Mouse (Mus musculus): Measurements from ENCODE around the gene M1ap. TPM values are rescaled to one million over a fixed set of nuclear protein-coding genes. Genes with fewer than 3 reads are reported as not detected.

M1ap gene
- polyA plus RNA-seq (2015; fragmentation: Nextera tagmentation; extraction: Ambion mirVana) = 0.84 and 1.2 TPM in 2 replicates

- H3K4me1 ChIP-seq = no peaks in the 10 kb centered on the region
- no peaks in the 10 kb centered on the region; the same call in 1 of the 2 replicates for H3K9me3 ChIP-seq
- no peaks in the 10 kb centered on the region for H3K27me3 ChIP-seq (replicated peaks)
- 71% methylated on average over 14 of the region's 14 CpGs for WGBS
- no peak for ATAC-seq (ENCODE audit: insufficient read depth, low FRiP score, low read depth)
- H3K4me3 ChIP-seq (replicated peaks) = no peak within 1 kb of the TSS
- no peak within 1 kb of the TSS for H3K9ac ChIP-seq
- no peaks in the 10 kb centered on the region for H3K36me3 ChIP-seq
- H3K27ac ChIP-seq = no peak within 1 kb of the TSS
- H3K4me2 ChIP-seq = no peak within 1 kb of the TSS
Observed at GRCm38 (mm10) chr6:82946651-82947050, at the start of gene M1ap. Gene M1ap, plus strand, starts transcription at chr6:82946902.

GRCm38 (mm10) chr6:82897311-82897710 lies 49.4 kb upstream of the M1ap start:
- Histone ChIP-seq H3K27me3 (replicated peaks) (no peaks in the 10 kb centered on the region), H3K4me2 (no peak overlapping the region), H3K9me3 (no peaks in the 10 kb centered on the region), H3K27ac (no peak overlapping the region), H3K9ac (no peak overlapping the region), H3K4me1 (0 out of 2 replicates have a peak, but pooled peaks cover 9% of the 10 kb centered on the region), H3K36me3 (no peaks in the 10 kb centered on the region), H3K4me3 (replicated peaks) (no peak overlapping the region)
- ATAC-seq (ENCODE audit: insufficient read depth, low FRiP score, low read depth) = no peak
- WGBS = 52% methylated on average over 3 of the region's 3 CpGs

- 0 out of 2 replicates have a peak, but pooled peaks have one; percentile 7 for ATAC-seq (ENCODE audit: insufficient read depth, low FRiP score, low read depth)
- H3K4me3 ChIP-seq (replicated peaks) = no peak overlapping the region
- peak overlapping the region; percentile 55 for H3K27ac ChIP-seq
- no peaks in the 10 kb centered on the region for H3K36me3 ChIP-seq
- H3K4me2 ChIP-seq = no peak overlapping the region
- no peaks in the 10 kb centered on the region for H3K9me3 ChIP-seq
- 0 out of 2 replicates have a peak, but pooled peaks cover 9% of the 10 kb centered on the region for H3K4me1 ChIP-seq
- H3K27me3 ChIP-seq (replicated peaks) = no peaks in the 10 kb centered on the region
- H3K9ac ChIP-seq = no peak overlapping the region
- 30% methylated on average over 4 of the region's 4 CpGs for WGBS
Observed at GRCm38 (mm10) chr6:82898227-82898626, 48.5 kb upstream of the M1ap start.

GRCm38 (mm10) chr6:82898745-82899144 lies 48.0 kb upstream of the M1ap start:
- Histone ChIP-seq H3K4me3 (replicated peaks) (no peak overlapping the region), H3K4me1 (0 out of 2 replicates have a peak, but pooled peaks cover 9% of the 10 kb centered on the region), H3K27me3 (replicated peaks) (no peaks in the 10 kb centered on the region), H3K9ac (no peak overlapping the region), H3K36me3 (no peaks in the 10 kb centered on the region), H3K27ac (peak overlapping the region; percentile 55; the same call in 1 of the 2 replicates), H3K4me2 (no peak overlapping the region), H3K9me3 (no peaks in the 10 kb centered on the region)
- 14% methylated on average over 4 of the region's 4 CpGs for WGBS
- ATAC-seq (ENCODE audit: insufficient read depth, low FRiP score, low read depth) = peak; percentile 63; the same call in 1 of the 2 replicates

- no peak for ATAC-seq (ENCODE audit: insufficient read depth, low FRiP score, low read depth)
- WGBS = 46% methylated on average over 8 of the region's 8 CpGs
- Histone ChIP-seq H3K4me2 (no peak overlapping the region), H3K9me3 (no peaks in the 10 kb centered on the region), H3K27me3 (replicated peaks) (no peaks in the 10 kb centered on the region), H3K9ac (no peak overlapping the region), H3K27ac (no peak overlapping the region), H3K36me3 (no peaks in the 10 kb centered on the region), H3K4me3 (replicated peaks) (no peak overlapping the region), H3K4me1 (0 out of 2 replicates have a peak, but pooled peaks cover 4% of the 10 kb centered on the region)
Observed at GRCm38 (mm10) chr6:82902559-82902958, 44.1 kb upstream of the M1ap start.

- no peak overlapping the region for H3K27ac ChIP-seq
- H3K27me3 ChIP-seq (replicated peaks) = no peaks in the 10 kb centered on the region
- H3K9me3 ChIP-seq = no peaks in the 10 kb centered on the region
- ATAC-seq (ENCODE audit: insufficient read depth, low FRiP score, low read depth) = no peak
- no peak overlapping the region for H3K4me3 ChIP-seq (replicated peaks)
- H3K4me1 ChIP-seq = no peaks in the 10 kb centered on the region
- no peaks in the 10 kb centered on the region for H3K36me3 ChIP-seq
- 80% methylated on average over 3 of the region's 3 CpGs for WGBS
- H3K4me2 ChIP-seq = no peak overlapping the region
- H3K9ac ChIP-seq = no peak overlapping the region
Observed at GRCm38 (mm10) chr6:82906985-82907384, 39.7 kb upstream of the M1ap start.

GRCm38 (mm10) chr6:82908034-82908433 lies 38.7 kb upstream of the M1ap start:
- H3K4me3 ChIP-seq (replicated peaks) = no peak overlapping the region
- H3K9ac ChIP-seq = no peak overlapping the region
- no peak for ATAC-seq (ENCODE audit: insufficient read depth, low FRiP score, low read depth)
- H3K27me3 ChIP-seq (replicated peaks) = no peaks in the 10 kb centered on the region
- H3K27ac ChIP-seq = no peak overlapping the region
- WGBS = 77% methylated on average over 8 of the region's 8 CpGs
- H3K4me1 ChIP-seq = no peaks in the 10 kb centered on the region
- H3K4me2 ChIP-seq = no peak overlapping the region
- no peaks in the 10 kb centered on the region for H3K9me3 ChIP-seq
- H3K36me3 ChIP-seq = no peaks in the 10 kb centered on the region

- Histone ChIP-seq H3K36me3 (no peaks in the 10 kb centered on the region), H3K27ac (no peak overlapping the region), H3K4me2 (no peak overlapping the region), H3K4me1 (no peaks in the 10 kb centered on the region), H3K9me3 (no peaks in the 10 kb centered on the region), H3K27me3 (replicated peaks) (no peaks in the 10 kb centered on the region), H3K9ac (no peak overlapping the region), H3K4me3 (replicated peaks) (no peak overlapping the region)
- 45% methylated on average over 14 of the region's 14 CpGs for WGBS
- peak; percentile 51; the same call in 1 of the 2 replicates for ATAC-seq (ENCODE audit: insufficient read depth, low FRiP score, low read depth)
Observed at GRCm38 (mm10) chr6:82909136-82909855, 37.4 kb upstream of the M1ap start.

GRCm38 (mm10) chr6:82911303-82911702 lies 35.4 kb upstream of the M1ap start:
- WGBS = 87% methylated on average over 5 of the region's 5 CpGs
- no peak overlapping the region for H3K4me3 ChIP-seq (replicated peaks)
- no peak overlapping the region for H3K4me2 ChIP-seq
- no peak overlapping the region for H3K27ac ChIP-seq
- no peaks in the 10 kb centered on the region for H3K9me3 ChIP-seq
- no peaks in the 10 kb centered on the region for H3K4me1 ChIP-seq
- H3K36me3 ChIP-seq = no peaks in the 10 kb centered on the region
- no peak overlapping the region for H3K9ac ChIP-seq
- H3K27me3 ChIP-seq (replicated peaks) = no peaks in the 10 kb centered on the region
- ATAC-seq (ENCODE audit: insufficient read depth, low FRiP score, low read depth) = no peak

- no peak overlapping the region for H3K27ac ChIP-seq
- H3K36me3 ChIP-seq = no peaks in the 10 kb centered on the region
- H3K4me1 ChIP-seq = no peaks in the 10 kb centered on the region
- ATAC-seq (ENCODE audit: insufficient read depth, low FRiP score, low read depth) = no peak
- H3K4me2 ChIP-seq = no peak overlapping the region
- H3K9me3 ChIP-seq = no peaks in the 10 kb centered on the region
- no peak overlapping the region for H3K9ac ChIP-seq
- H3K4me3 ChIP-seq (replicated peaks) = no peak overlapping the region
- WGBS = 74% methylated on average over 28 of the region's 28 CpGs
- no peaks in the 10 kb centered on the region for H3K27me3 ChIP-seq (replicated peaks)
Observed at GRCm38 (mm10) chr6:82913336-82914247, 33.1 kb upstream of the M1ap start.

- no peak overlapping the region for H3K27ac ChIP-seq
- no peak for ATAC-seq (ENCODE audit: insufficient read depth, low FRiP score, low read depth)
- WGBS = 17% methylated on average over 3 of the region's 3 CpGs
- H3K9ac ChIP-seq = no peak overlapping the region
- no peaks in the 10 kb centered on the region for H3K9me3 ChIP-seq
- no peaks in the 10 kb centered on the region for H3K27me3 ChIP-seq (replicated peaks)
- H3K4me2 ChIP-seq = no peak overlapping the region
- H3K4me1 ChIP-seq = no peaks in the 10 kb centered on the region
- no peaks in the 10 kb centered on the region for H3K36me3 ChIP-seq
- H3K4me3 ChIP-seq (replicated peaks) = no peak overlapping the region
Observed at GRCm38 (mm10) chr6:82915889-82916288, 30.8 kb upstream of the M1ap start.

- no peak for ATAC-seq (ENCODE audit: insufficient read depth, low FRiP score, low read depth)
- H3K9ac ChIP-seq = no peak overlapping the region
- H3K9me3 ChIP-seq = no peaks in the 10 kb centered on the region
- H3K27ac ChIP-seq = no peak overlapping the region
- no peaks in the 10 kb centered on the region for H3K36me3 ChIP-seq
- no peaks in the 10 kb centered on the region for H3K27me3 ChIP-seq (replicated peaks)
- WGBS = 85% methylated on average over 4 of the region's 4 CpGs
- H3K4me2 ChIP-seq = no peak overlapping the region
- no peak overlapping the region for H3K4me3 ChIP-seq (replicated peaks)
- no peaks in the 10 kb centered on the region for H3K4me1 ChIP-seq
Observed at GRCm38 (mm10) chr6:82916459-82916858, 30.2 kb upstream of the M1ap start.
